Mouse (Mus musculus): ENCODE measurements around the gene Nt5m.

Gene Nt5m

DNA sequence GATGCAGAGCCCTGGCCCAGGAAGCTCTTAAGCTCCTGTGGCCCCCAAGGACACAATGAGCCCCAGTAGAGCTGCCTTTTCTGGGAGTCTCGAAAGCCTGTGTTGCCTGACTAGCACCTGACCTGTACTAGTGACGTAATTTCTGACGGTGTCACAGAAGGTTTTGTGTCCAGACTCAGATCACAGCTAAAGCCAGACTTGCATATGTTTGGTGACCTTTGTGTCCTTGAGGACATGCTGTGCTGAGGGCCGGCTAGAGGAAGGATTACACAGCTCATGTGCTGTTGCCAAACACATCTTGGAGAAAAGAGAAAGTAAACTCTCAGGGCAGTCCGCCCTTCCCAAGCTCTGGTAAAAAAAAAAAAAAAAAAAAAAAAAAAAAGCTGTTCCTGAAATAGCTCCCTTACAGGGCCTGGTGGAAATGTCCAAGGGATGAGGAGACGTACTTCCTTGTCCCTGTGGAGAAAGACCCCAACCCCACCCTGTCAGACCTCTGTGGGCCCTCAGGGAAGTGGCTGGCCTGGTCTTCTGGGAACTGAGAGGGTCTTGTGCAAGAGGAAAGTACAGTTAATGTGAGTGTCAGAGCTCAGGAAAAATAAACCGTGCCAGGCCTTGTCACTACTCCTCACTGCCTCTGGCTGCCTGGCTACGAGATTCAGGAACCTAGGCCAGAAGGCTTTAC is 62.9 kb downstream of the Nt5m start:
- no peak for DNase-seq (ENCODE audit: low spot score)

DNA sequence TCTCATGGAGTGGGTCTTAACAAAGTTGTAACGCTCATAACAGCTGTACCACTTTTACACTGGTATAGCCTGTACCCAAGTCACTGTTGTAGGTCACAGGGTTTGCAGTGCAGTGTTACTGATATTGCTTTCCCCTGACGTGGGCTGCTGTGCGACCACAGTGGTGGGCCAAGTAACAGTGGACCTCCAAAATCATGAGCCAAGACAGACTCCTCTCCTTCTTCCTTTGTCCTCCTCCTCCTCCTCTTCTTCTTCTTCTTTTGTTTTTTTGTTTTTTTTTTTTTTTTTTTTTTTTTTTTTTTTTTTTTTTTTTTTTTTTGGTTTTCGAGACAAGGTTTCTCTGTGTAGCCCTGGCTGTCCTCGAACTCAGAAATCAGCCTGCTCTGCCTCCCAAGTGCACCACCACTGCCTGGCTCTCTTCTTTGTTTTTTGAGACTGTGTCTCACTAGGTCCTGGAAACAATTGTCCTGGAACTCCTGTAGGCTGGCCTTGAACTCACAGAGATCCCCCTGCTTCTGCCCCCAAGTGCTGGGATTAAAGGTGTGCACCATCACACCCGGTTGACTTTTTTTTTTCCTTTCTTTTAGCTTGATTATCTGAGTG is 67.4 kb downstream of the Nt5m start:
- no peak for DNase-seq (ENCODE audit: low spot score)

DNA sequence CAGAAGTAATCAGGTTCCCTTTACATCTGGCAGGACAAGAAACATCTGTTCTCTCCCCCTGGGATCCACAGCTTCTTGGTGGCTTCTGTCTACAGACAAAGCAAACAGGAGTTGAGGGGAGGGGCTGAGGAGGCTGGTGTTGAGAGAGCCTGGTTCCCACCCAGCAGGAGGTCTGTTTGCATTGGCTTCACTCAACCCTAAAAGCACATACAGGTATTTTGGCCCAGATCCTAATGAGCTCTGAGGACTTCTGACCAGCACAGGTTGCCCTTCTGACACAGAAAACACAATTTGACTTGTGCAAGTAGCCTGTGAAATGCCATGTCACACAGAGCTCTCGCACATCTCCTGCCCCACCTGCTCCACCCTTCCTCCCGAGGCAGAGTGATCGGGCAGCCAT is 69.2 kb downstream of the Nt5m start:
- DNase-seq (ENCODE audit: low spot score): no peak

GRCm38 (mm10) chr11:59910586-59910985 is 71.3 kb downstream of the Nt5m start:
- no peak for DNase-seq (ENCODE audit: low spot score)

GRCm38 (mm10) chr11:59911523-59911922 is 72.3 kb downstream of the Nt5m start:
- DNase-seq (ENCODE audit: low spot score): no peak

- no peak for DNase-seq (ENCODE audit: low spot score)
These were observed 74.5 kb downstream of the Nt5m start for GRCm38 (mm10) chr11:59913702-59914101.

DNA sequence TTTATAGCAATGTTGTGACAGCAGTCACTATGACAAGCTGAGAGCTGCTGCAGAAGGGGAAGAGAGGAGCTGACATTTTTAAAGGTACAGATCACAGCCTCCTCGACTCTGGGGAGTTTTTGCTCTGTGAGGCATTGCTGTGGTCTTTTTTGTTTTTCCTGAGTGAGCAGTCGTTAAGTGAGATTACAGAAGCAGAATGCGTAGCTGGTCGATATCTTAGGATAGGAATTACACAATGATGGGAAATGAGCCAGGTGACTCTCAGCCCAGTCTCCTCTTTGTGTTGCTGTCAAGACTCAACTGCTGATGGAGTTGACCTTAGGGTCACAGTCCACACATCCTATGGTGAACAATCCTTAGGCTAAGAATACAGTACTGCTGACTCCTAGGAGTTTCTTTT is 78.8 kb downstream of the Nt5m start:
- no peak for DNase-seq (ENCODE audit: low spot score)

- DNase-seq (ENCODE audit: low spot score): no peak
These were observed 80.2 kb downstream of the Nt5m start for GRCm38 (mm10) chr11:59919401-59919800.

DNA sequence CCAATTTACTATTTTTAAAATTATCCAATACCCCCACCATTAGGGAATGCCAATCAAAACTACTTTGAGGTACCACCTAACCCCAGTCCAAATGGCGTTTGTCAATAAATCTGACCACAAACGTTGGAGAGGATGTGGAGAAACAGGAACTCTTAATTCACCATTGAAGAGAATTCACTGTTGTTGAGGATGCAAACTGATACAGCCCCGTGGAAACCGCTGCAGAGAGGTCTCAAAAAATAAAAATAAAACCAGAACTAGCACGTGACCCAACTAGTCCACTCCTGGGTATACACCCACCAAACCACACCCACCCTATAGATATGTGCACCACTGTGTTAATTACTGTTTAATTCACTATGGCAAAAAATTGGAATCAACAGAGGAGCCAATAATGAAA is 81.1 kb downstream of the Nt5m start:
- no peak for DNase-seq (ENCODE audit: low spot score)

GRCm38 (mm10) chr11:59921265-59921664 is 82.0 kb downstream of the Nt5m start:
- DNase-seq (ENCODE audit: low spot score): no peak

DNA sequence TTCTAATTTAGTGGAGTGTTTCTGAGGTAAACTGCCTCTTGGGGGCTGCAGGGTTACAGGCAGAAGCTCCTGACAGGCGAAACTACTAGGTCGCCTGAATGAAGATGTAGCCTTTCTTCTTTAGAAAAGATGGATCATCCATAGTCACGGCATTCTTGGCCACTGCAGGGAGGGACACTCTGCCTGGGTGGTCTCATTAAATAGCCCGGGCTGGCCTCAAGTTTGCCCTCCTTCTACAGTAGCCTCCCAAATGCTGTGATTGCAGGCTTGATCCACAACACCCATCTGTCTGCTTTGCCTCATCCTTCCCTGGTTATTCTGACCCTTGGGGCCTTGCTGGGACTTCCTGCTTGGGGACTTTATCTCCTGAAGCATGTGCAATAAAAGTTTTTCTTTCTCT is 90.8 kb downstream of the Nt5m start:
- DNase-seq (ENCODE audit: low spot score): no peak

Measured in left cerebral cortex, adult 11 months (tissue).